Mouse (Mus musculus) testis, adult 2 months (tissue): ENCODE measurements around the gene Cpsf6.

Experiments used
- CTCF ChIP-seq: fragments of 200-500 bp; IDR thresholded peaks from 2 replicates; pipeline ENCODE4 v1.5.1; 2012; ENCODE audit warnings: low read depth, mild to moderate bottlenecking, inconsistent platforms, low read length, moderate library complexity; ENCODE audit not compliant: control insufficient read depth, insufficient read depth, insufficient replicate concordance
- POLR2A ChIP-seq: fragments of 200-500 bp; IDR thresholded peaks from 2 replicates; pipeline ENCODE4 v1.6.1; 2012; ENCODE audit warnings: low read depth, mild to moderate bottlenecking, inconsistent platforms, low read length, moderate library complexity; ENCODE audit not compliant: control insufficient read depth

- TF ChIP-seq CTCF (no peak), POLR2A (no peak)
Measured at GRCm38 (mm10) chr10:117382996-117383550, 3.3 kb upstream of the Cpsf6 start.
